In genomic region chrX:10574523-10574922, GRCm38 (mm10) we compare ENCODE assay signal across 8 mouse cellular contexts.
DNase-seq lines count a peak whose midpoint lies in the region; ATAC-seq and TF ChIP-seq lines count a peak whose summit lies in the region.

No protein-coding gene starts in this region.

- no peaks in the 10 kb centered on the region for H3K36me3 ChIP-seq in hindbrain, postnatal 0 days (ENCODE audit: insufficient read depth, low read length)
- no peaks in the 10 kb centered on the region for H3K36me3 ChIP-seq in hindbrain, embryonic 12.5 days
- H3K36me3 ChIP-seq in kidney, postnatal 0 days (ENCODE audit: insufficient read depth, low read length) = no peaks in the 10 kb centered on the region
- H3K36me3 ChIP-seq in neural tube, embryonic 15.5 days = no peaks in the 10 kb centered on the region
- no peaks in the 10 kb centered on the region for H3K36me3 ChIP-seq in thymus, adult 2 months (ENCODE audit: control insufficient read depth, insufficient read depth, low read length)

- no peak for TF ChIP-seq CTCF in hindbrain, postnatal 0 days (IDR thresholded peaks at IDR 0.05; ENCODE audit: low read depth)
- no peak for TF ChIP-seq CTCF in kidney, postnatal 0 days (IDR thresholded peaks at IDR 0.05; ENCODE audit: low read depth)
- TF ChIP-seq CTCF in thymus, adult 2 months (IDR thresholded peaks at IDR 0.05; ENCODE audit: borderline replicate concordance, control insufficient read depth, extremely low read depth, insufficient read depth, low read length, poor library complexity) = no peak

- peak; percentile 70 for DNase-seq in hindbrain, postnatal 0 days (ENCODE audit: low spot score)
- DNase-seq in adrenal gland, postnatal 36 days = peak; percentile 41 to 66
- peak; percentile 17 for DNase-seq in gastrocnemius, adult 18-20 months (ENCODE audit: low spot score)
- DNase-seq in kidney, postnatal 0 days (ENCODE audit: low spot score) = peak; percentile 16
- no peak for DNase-seq in thymus, adult 2 months

- WGBS in hindbrain, postnatal 0 days = 49% methylated on average over 3 of the region's 3 CpGs
- 41% methylated on average over 3 of the region's 3 CpGs for WGBS in hindbrain, embryonic 12.5 days
- 55% methylated on average over 3 of the region's 3 CpGs for WGBS in kidney, postnatal 0 days
- 44% methylated on average over 3 of the region's 3 CpGs for WGBS in neural tube, embryonic 15.5 days
- 40% methylated on average over 3 of the region's 3 CpGs for WGBS in thymus, adult 2 months

- TF ChIP-seq POLR2A in thymus, adult 2 months (IDR thresholded peaks at IDR 0.05; ENCODE audit: control insufficient read depth, extremely low read depth, insufficient read depth, low read length, poor library complexity) = no peak

- H3K27ac ChIP-seq in hindbrain, postnatal 0 days = no peak overlapping the region; the same call in 1 of the 2 replicates
- no peak overlapping the region for H3K27ac ChIP-seq in hindbrain, embryonic 12.5 days
- no peak overlapping the region for H3K27ac ChIP-seq in kidney, postnatal 0 days
- peak overlapping the region; percentile 41; the same call in 1 of the 2 replicates for H3K27ac ChIP-seq in neural tube, embryonic 15.5 days (replicated peaks)
- no peak overlapping the region for H3K27ac ChIP-seq in thymus, adult 2 months (ENCODE audit: control insufficient read depth, insufficient read depth, low read length)

- H3K4me3 ChIP-seq in hindbrain, postnatal 0 days (ENCODE audit: low read length) = no peak overlapping the region
- H3K4me3 ChIP-seq in hindbrain, embryonic 12.5 days = no peak overlapping the region
- H3K4me3 ChIP-seq in kidney, postnatal 0 days (replicated peaks; ENCODE audit: low read depth, low read length) = no peak overlapping the region
- H3K4me3 ChIP-seq in neural tube, embryonic 15.5 days (replicated peaks) = no peak overlapping the region
- H3K4me3 ChIP-seq in thymus, adult 2 months (ENCODE audit: control insufficient read depth, insufficient read depth, low read length) = no peak overlapping the region

- no peaks in the 10 kb centered on the region for H3K27me3 ChIP-seq in hindbrain, postnatal 0 days (ENCODE audit: insufficient read depth, low read length)
- H3K27me3 ChIP-seq in hindbrain, embryonic 12.5 days = no peaks in the 10 kb centered on the region
- no peaks in the 10 kb centered on the region for H3K27me3 ChIP-seq in kidney, postnatal 0 days (ENCODE audit: insufficient read depth, low read length)
- no peaks in the 10 kb centered on the region for H3K27me3 ChIP-seq in neural tube, embryonic 15.5 days (replicated peaks)
- H3K27me3 ChIP-seq in thymus, adult 2 months (ENCODE audit: control insufficient read depth, insufficient read depth, low read length) = no peaks in the 10 kb centered on the region

- no peak for ATAC-seq in hindbrain, postnatal 0 days
- no peak for ATAC-seq in hindbrain, embryonic 12.5 days (ENCODE audit: low FRiP score)
- no peak for ATAC-seq in kidney, postnatal 0 days (replicated peaks; ENCODE audit: low FRiP score, low read depth)
- ATAC-seq in neural tube, embryonic 15.5 days (ENCODE audit: low FRiP score) = no peak; the same call in 1 of the 2 replicates
- no peak for ATAC-seq in megakaryocyte-erythroid progenitor cell, adult 5-6 weeks (replicated peaks; ENCODE audit: low FRiP score, low TSS enrichment, poor library complexity, severe bottlenecking)

- no peaks in the 10 kb centered on the region for H3K4me1 ChIP-seq in hindbrain, postnatal 0 days (ENCODE audit: insufficient read depth, low read length)
- no peaks in the 10 kb centered on the region for H3K4me1 ChIP-seq in hindbrain, embryonic 12.5 days
- no peaks in the 10 kb centered on the region for H3K4me1 ChIP-seq in kidney, postnatal 0 days (replicated peaks; ENCODE audit: insufficient read depth, low read length)
- H3K4me1 ChIP-seq in neural tube, embryonic 15.5 days = peaks cover 5% of the 10 kb centered on the region; the same call in 1 of the 2 replicates
- H3K4me1 ChIP-seq in thymus, adult 2 months (replicated peaks; ENCODE audit: control insufficient read depth, insufficient read depth, low read length) = no peaks in the 10 kb centered on the region

- no peaks in the 10 kb centered on the region for H3K9me3 ChIP-seq in hindbrain, postnatal 0 days (ENCODE audit: low read length)
- no peaks in the 10 kb centered on the region for H3K9me3 ChIP-seq in hindbrain, embryonic 12.5 days (replicated peaks)
- no peaks in the 10 kb centered on the region for H3K9me3 ChIP-seq in kidney, postnatal 0 days (replicated peaks; ENCODE audit: low read length)
- H3K9me3 ChIP-seq in neural tube, embryonic 15.5 days (replicated peaks) = no peaks in the 10 kb centered on the region

- H3K9ac ChIP-seq in hindbrain, postnatal 0 days (replicated peaks; ENCODE audit: low read length) = no peak overlapping the region
- no peak overlapping the region for H3K9ac ChIP-seq in hindbrain, embryonic 12.5 days
- no peak overlapping the region for H3K9ac ChIP-seq in kidney, postnatal 0 days (ENCODE audit: low read depth, low read length)
- no peak overlapping the region for H3K9ac ChIP-seq in neural tube, embryonic 15.5 days (replicated peaks)

- H3K4me2 ChIP-seq in hindbrain, postnatal 0 days (ENCODE audit: low read depth, low read length) = no peak overlapping the region
- H3K4me2 ChIP-seq in hindbrain, embryonic 12.5 days (replicated peaks) = no peak overlapping the region
- no peak overlapping the region for H3K4me2 ChIP-seq in kidney, postnatal 0 days (ENCODE audit: low read length)
- H3K4me2 ChIP-seq in neural tube, embryonic 15.5 days = no peak overlapping the region
